Mouse (Mus musculus) layer of hippocampus, adult 2 months (tissue): ENCODE data around the gene Pard6b. TPM values are rescaled to one million over a fixed set of nuclear protein-coding genes. Genes with fewer than 3 reads are reported as not detected.

Source experiments
- DNase-seq, 2 experiments: peaks; one replicate each; pipeline ENCODE4 v3.0.0; 2022; ENCODE audit warnings: low spot score in 2 of 2
- H3K27ac ChIP-seq: fragments of 200-600 bp; 2 replicates; pipeline ENCODE4 v1.8.1; 2022
- H3K4me3 ChIP-seq: fragments of 200-600 bp; 2 replicates; pipeline ENCODE4 v1.8.1; 2022; ENCODE audit warnings: mild to moderate bottlenecking
- CTCF ChIP-seq: fragments of 200-600 bp; conservative IDR thresholded peaks from 2 replicates; pipeline ENCODE4 v1.8.1; 2022; ENCODE audit warnings: antibody characterized with exemption, mild to moderate bottlenecking, moderate library complexity
- total RNA-seq, 2 experiments: library from RNA; stranded (reverse); gene quantifications; 2 replicates each; pipeline ENCODE4 v1.2.3; 2021

Gene Pard6b
- total RNA-seq, 2 experiments from 2014 or later: 3.6 to 4.3 TPM

GRCm38 (mm10) chr2:168113692-168114091 lies 32.9 kb downstream of the Pard6b start:
- no peak overlapping the region for H3K27ac ChIP-seq
- no peak for DNase-seq
- TF ChIP-seq CTCF: peak; percentile 37
- H3K4me3 ChIP-seq: no peak overlapping the region

GRCm38 (mm10) chr2:168114699-168115350 lies 34.0 kb downstream of the Pard6b start:
- Histone ChIP-seq H3K4me3 (no peak overlapping the region), H3K27ac (no peak overlapping the region)
- TF ChIP-seq CTCF: peak; percentile 61
- peak; percentile 47 to 51 for DNase-seq

GRCm38 (mm10) chr2:168115826-168116225 lies 35.0 kb downstream of the Pard6b start:
- H3K27ac ChIP-seq: no peak overlapping the region
- H3K4me3 ChIP-seq: no peak overlapping the region
- TF ChIP-seq CTCF: no peak
- no peak for DNase-seq

- DNase-seq: peak; percentile 35 to 74
- peak overlapping the region; percentile 48; the same call in 1 of the 2 replicates for H3K27ac ChIP-seq
- H3K4me3 ChIP-seq: peak overlapping the region; percentile 59
- peak; percentile 99 for TF ChIP-seq CTCF
Observed at GRCm38 (mm10) chr2:168117147-168117546, 36.3 kb downstream of the Pard6b start.

GRCm38 (mm10) chr2:168117553-168117952 lies 36.7 kb downstream of the Pard6b start:
- peak overlapping the region; percentile 59 for H3K4me3 ChIP-seq
- no peak for TF ChIP-seq CTCF
- H3K27ac ChIP-seq: peak overlapping the region; percentile 48; the same call in 1 of the 2 replicates
- no peak for DNase-seq

GRCm38 (mm10) chr2:168117967-168118366 lies 37.2 kb downstream of the Pard6b start:
- H3K27ac ChIP-seq: peak overlapping the region; percentile 48; the same call in 1 of the 2 replicates
- peak overlapping the region; percentile 59 for H3K4me3 ChIP-seq
- TF ChIP-seq CTCF: no peak
- DNase-seq: no peak

- H3K27ac ChIP-seq: no peak overlapping the region
- H3K4me3 ChIP-seq: no peak overlapping the region
- DNase-seq: no peak
- no peak for TF ChIP-seq CTCF
Observed at GRCm38 (mm10) chr2:168118456-168118855, 37.7 kb downstream of the Pard6b start.

GRCm38 (mm10) chr2:168119123-168119522 lies 38.3 kb downstream of the Pard6b start:
- no peak for DNase-seq
- H3K27ac ChIP-seq: no peak overlapping the region
- H3K4me3 ChIP-seq: no peak overlapping the region
- no peak for TF ChIP-seq CTCF

GRCm38 (mm10) chr2:168120906-168121305 lies 40.1 kb downstream of the Pard6b start:
- no peak for TF ChIP-seq CTCF
- no peak overlapping the region for H3K27ac ChIP-seq
- no peak overlapping the region for H3K4me3 ChIP-seq
- no peak for DNase-seq

- DNase-seq: no peak
- no peak for TF ChIP-seq CTCF
- Histone ChIP-seq H3K4me3 (no peak overlapping the region), H3K27ac (no peak overlapping the region)
Observed at GRCm38 (mm10) chr2:168123652-168124051, 42.8 kb downstream of the Pard6b start.

GRCm38 (mm10) chr2:168125288-168126089 lies 44.7 kb downstream of the Pard6b start:
- no peak overlapping the region for H3K27ac ChIP-seq
- H3K4me3 ChIP-seq: no peak overlapping the region
- TF ChIP-seq CTCF: no peak
- DNase-seq: no peak

- no peak for DNase-seq
- TF ChIP-seq CTCF: no peak
- Histone ChIP-seq H3K27ac (no peak overlapping the region), H3K4me3 (no peak overlapping the region)
Observed at GRCm38 (mm10) chr2:168127767-168128166, 47.0 kb downstream of the Pard6b start.

GRCm38 (mm10) chr2:168128211-168128859 lies 47.5 kb downstream of the Pard6b start:
- DNase-seq: peak; percentile 82 to 88
- H3K27ac ChIP-seq: no peak overlapping the region
- no peak overlapping the region for H3K4me3 ChIP-seq
- peak; percentile 75 for TF ChIP-seq CTCF
